Mouse (Mus musculus) cerebellum, adult 9-11 months (tissue): ENCODE results near the gene Spag7.

Experiments used
- DNase-seq: peaks from one replicate; pipeline ENCODE4 v3.0.0; 2022

The Spag7 gene

GRCm38 (mm10) chr11:70679894-70680293 lies 10.7 kb upstream of the Spag7 start:
- DNase-seq = no peak

DNA sequence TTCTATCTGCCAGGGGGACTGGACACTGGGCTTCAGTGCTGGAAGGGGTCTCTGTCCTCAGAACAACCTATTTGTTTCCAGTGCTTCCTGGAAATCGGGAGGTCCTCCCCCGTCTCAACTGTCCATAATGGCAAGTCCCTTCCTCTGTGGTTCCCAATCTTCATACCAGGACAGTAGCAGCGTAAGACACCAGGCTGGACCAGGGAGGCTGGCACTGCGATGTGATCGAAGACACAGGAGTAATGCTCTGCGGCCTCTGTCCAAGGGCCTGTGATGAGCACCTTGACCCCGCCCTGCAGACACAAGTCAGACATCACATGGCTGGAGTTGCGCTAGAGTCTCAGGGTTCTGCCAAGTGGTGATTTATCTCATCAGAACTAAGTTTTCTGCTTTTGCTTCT lies 10.1 kb upstream of the Spag7 start:
- no peak for DNase-seq

GRCm38 (mm10) chr11:70678576-70678975 lies 9.4 kb upstream of the Spag7 start:
- no peak for DNase-seq

GRCm38 (mm10) chr11:70678092-70678491 lies 8.9 kb upstream of the Spag7 start:
- DNase-seq = no peak

- peak; percentile 38 for DNase-seq
Measured at GRCm38 (mm10) chr11:70674501-70674900, 5.3 kb upstream of the Spag7 start.

DNA sequence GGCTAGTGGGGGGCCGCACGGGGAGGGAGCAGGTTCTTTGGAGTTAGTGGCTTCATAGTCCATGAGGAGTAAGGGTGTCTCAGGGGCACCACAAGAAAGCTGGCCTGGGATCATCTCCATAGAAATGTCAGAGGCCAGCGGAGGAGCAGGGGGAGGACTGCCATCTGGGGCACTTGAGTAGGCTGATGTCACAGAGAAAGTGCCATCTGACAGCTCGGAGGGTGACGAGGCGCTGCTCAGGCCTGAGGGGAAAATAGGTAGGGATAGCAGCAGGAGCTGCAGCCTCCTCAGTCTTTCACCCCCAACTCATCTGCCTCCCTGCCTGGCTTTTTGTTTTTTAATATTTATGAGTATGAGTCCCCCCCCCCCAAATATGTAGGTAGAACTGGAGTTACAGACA lies 4.8 kb upstream of the Spag7 start:
- peak; percentile 36 for DNase-seq

- DNase-seq = peak; percentile 35
Measured at GRCm38 (mm10) chr11:70671333-70672047, 2.3 kb upstream of the Spag7 start.

DNA sequence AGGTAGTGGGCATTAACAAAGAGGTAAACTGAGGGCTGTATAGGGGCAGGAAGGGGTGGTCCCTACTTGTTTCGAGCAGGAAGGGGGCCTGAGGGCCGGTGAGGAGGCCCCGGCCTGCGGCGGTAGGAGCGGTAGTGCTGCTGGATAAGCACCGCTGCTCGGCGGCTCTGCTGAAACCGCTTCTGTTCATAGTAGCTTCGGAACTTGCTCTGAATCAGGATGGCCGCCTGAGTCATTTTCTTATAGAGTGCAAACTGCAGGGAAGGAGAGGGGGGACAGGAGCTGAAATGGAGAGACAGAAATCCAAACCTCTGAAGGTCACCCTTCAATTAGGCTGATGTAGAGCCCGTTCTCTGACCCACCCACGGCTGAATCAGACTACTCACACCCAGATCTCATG lies 1.3 kb upstream of the Spag7 start:
- no peak for DNase-seq

GRCm38 (mm10) chr11:70669582-70670345 lies 548 bp upstream of the Spag7 start:
- peak; percentile 87 for DNase-seq

DNA sequence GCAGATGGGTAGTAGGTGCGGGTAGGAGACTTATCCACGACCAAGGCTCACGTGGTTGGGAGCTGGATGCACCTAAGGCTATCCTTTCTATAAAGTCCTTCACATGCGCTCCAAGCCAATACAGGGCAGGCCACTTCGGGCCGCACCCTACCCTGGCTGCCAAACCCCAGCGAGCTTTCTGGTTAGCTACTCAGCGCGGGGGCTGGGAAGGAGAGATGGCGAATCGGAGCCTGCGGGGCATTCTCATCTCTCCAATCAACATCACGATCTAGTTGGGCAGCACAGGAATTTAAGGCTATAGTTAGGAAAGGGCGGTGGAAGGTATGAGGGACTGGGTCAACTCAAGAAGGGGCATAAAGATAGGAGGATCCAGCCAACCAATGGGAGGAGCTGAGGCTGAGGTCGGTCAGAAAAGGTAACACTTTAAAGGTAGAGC lies 863 bp downstream of the Spag7 start:
- DNase-seq = no peak

- DNase-seq = peak; percentile 36
Measured at GRCm38 (mm10) chr11:70667271-70668150, 1.7 kb downstream of the Spag7 start.

GRCm38 (mm10) chr11:70666687-70667086 lies 2.5 kb downstream of the Spag7 start:
- peak; percentile 49 for DNase-seq

DNA sequence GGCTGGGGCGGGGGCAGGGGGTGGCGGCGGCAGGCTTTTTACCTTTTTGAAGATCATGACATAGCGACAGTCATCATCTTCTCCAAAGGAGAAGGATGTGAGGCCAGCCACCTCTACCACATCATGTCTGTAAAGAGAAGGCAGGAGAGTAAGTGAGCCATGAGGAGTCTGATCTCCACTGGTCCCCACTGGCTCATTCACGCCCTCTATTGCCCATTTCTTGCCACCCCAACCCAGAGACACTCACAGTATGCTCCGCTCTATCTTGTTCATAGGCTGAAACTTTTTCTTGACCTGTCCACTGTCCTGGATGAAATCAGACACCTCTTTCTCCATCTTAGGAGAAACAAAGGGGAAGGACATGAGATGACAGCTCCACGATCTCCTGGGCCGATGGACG lies 4.5 kb downstream of the Spag7 start:
- DNase-seq = no peak

- no peak for DNase-seq
Measured at GRCm38 (mm10) chr11:70663957-70664356, 5.3 kb downstream of the Spag7 start.

DNA sequence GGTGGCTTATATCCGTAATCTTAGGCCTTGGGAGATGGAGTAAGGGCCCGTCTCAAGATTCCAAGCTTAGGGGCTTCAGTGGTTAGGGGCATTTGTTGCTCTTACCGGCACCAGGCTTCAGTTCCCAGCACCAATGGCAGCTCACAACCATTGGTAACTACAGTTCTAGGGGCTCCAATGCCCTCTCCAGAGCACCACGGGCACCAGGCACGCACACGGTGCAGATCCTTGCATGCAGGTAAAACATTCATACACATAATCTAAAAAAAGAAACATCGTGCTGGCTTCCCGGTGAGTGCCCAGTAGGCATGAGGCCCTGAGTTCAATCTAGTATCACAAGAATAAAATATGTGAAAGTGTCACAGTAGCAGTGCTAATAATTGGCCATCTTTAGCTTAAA lies 6.1 kb downstream of the Spag7 start:
- no peak for DNase-seq

- DNase-seq = no peak
Measured at GRCm38 (mm10) chr11:70660571-70660970, 8.6 kb downstream of the Spag7 start.

DNA sequence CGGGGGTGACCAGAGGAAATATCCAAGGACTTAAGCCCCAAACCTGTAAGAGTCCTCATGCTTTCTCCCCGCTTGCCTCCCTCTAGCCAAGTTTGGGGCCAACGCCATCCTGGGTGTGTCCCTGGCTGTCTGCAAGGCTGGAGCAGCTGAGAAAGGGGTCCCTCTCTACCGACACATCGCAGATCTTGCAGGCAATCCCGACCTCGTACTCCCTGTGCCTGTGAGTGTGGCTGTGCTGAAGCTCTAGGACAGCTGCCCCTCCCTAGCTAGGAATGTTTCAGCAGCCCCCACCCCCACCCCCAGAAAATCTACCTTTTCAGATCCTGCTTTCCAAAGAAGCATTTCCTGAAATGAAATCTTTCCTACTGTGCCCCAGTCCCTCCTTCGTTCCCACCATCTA lies 10.3 kb downstream of the Spag7 start:
- no peak for DNase-seq

DNA sequence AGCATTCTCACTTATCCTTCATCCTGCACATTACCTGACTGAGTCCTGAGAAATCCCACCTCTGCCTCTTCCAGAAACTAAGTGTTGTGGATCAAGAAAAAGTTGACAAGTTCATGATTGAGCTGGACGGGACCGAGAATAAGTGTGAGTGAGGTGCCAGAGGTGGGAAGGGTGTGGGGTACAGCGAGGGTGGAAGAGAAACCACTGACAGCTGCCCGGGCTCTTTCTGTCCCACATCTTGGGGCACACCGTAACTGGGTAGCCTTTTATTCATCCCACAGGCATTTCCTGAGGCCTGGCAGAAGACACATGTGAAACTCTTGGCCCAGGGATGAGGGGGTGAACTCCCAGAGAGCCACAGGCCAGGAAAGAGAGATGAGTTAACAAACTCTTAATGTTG lies 10.7 kb downstream of the Spag7 start:
- no peak for DNase-seq

DNA sequence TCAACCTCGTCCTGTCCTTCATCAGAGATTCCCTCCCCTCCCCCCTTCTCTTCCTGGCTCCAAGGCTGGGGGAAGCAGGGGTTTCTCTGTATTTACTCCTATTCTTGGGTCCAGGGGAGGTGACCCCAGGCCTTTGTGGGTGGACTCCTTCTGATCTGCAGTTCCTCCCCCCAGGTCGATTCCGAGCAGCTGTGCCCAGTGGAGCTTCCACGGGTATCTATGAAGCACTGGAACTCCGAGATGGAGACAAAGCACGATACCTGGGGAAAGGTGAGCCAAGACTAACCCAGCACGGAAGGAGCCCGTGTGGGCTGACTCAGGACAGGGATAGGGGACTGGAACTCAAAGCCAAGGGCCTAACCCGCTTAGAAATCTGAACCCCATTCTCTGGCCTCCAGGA lies 11.2 kb downstream of the Spag7 start:
- DNase-seq = no peak

DNA sequence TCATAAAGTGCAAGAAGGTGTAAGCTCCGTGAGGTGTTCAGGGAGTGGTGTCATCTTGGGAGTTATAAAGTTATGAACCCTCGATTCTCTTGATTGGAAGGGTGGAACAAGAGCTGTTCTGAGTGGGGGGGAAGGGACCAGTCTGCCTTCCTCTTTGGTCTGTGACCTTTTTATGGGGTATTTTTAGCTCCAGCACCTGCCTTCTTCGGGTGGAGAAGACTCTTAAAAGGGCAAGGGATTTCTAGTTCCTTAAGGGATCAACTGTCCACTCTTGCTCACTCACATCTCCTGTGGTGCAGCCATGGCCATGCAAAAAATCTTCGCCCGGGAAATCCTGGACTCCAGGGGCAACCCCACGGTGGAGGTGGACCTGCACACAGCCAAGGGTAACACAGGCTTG lies 11.6 kb downstream of the Spag7 start:
- peak; percentile 40 for DNase-seq

GRCm38 (mm10) chr11:70656964-70657363 lies 12.3 kb downstream of the Spag7 start, which contains the start of gene Eno3:
Gene Eno3, plus strand, starts transcription at chr11:70657202.
- peak; percentile 65 for DNase-seq

- DNase-seq = peak; percentile 70
Measured at GRCm38 (mm10) chr11:70656456-70656927, 12.7 kb downstream of the Spag7 start.
